Mouse (Mus musculus) cerebellum, postnatal 36 days (tissue): ENCODE data around the gene Atrn.

ENCODE experiments used
- DNase-seq, 2 experiments: peaks; one replicate each; pipeline ENCODE4 v3.0.0; 2021 to 2022; ENCODE audit warnings: mixed read lengths in 2 of 2

The Atrn gene

DNA sequence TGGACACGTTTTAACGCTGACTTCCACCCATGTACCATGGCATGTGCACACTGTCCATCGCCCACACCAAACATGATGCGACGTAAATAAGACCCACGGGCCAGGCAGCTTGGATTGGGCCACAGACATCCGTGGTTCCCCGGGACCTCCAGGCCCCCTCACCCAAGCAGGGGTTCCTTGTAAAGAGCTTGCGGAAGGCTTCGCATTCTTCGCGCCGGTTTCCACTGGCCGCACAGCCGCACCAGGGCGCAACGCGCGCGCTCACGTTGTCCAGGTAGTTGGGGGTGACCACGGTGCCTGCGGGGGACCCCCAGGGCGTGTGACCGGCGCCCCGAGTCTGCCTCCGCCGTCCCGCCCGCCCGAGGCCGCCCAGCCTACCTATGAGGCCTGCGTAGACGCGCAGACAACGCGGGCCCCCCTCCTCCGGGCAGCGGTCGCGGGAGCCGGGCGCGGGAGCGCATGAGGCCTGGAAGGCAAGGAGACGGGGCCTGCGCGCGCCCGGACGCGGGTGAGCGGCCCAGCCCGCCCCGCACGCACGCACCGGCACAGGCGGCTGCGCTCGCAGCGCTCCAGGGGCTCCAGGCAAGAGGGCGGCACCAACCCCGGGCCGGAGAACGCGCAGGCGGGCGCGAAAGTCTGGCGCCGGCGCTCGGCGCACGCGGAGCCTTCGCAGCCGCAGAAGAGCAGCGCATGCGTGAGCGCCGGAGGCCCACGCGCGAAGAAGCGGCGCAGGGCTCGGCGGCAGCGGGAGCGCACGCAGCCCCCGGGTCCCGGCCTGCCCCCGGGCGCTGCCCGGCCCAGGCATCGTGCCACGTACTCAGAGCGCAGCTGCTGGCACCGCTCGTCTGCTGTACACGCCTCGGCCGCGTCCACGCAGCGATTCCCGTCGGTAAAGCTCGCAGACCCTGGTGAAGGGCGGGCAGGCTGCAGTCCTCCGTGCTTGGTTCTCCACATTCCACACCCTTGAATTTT is 134.8 kb downstream of the Atrn start:
- peak; percentile 54 to 60 for DNase-seq

DNA sequence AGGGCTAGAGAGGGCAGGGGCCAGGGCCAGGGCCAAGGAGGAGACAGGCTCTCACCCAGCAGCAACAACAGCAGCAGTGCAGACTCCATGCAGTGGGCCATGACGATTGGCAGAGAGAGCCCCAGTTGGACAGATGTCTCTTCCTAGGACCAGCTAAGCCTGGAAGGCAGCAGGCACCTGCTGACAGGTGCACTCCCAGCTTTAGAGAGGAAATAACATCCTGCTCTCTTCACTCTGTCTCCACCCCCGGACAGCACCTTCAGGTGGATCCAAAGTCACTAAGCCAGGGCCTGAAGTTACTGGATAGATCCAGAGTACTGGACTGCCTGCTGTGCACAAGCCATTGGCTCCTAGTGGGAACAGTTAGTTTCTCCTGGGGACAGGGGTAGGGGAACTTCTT is 136.7 kb downstream of the Atrn start, which contains the start of gene Gfra4:
Gfra4 (minus strand) TSS at position 101 of the 400 bp plus-strand sequence.
- DNase-seq = no peak

DNA sequence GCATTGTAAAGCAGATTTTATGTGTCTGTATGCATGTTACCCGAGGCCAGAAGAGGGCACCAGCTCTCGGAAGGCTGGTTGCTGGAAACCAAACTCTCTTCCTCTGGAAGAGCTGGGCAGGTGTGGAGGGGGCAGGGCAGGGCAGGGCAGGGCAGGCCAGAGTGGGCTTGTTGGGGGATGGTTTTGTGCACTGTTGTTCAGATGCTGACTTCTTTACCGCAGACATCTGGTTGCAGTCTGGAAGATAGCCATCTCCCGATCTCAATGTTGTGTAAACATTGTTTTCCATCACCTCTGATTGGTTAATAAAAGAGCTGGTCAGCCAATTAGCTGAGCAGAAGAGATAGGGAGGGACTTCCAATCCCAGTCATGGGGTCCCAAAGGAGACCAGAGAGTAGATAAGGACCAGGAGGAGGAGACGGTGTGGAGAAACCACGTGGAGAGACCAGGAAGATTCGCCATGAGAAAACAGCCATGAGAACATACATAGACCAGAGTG is 138.1 kb downstream of the Atrn start:
- DNase-seq = no peak

DNA sequence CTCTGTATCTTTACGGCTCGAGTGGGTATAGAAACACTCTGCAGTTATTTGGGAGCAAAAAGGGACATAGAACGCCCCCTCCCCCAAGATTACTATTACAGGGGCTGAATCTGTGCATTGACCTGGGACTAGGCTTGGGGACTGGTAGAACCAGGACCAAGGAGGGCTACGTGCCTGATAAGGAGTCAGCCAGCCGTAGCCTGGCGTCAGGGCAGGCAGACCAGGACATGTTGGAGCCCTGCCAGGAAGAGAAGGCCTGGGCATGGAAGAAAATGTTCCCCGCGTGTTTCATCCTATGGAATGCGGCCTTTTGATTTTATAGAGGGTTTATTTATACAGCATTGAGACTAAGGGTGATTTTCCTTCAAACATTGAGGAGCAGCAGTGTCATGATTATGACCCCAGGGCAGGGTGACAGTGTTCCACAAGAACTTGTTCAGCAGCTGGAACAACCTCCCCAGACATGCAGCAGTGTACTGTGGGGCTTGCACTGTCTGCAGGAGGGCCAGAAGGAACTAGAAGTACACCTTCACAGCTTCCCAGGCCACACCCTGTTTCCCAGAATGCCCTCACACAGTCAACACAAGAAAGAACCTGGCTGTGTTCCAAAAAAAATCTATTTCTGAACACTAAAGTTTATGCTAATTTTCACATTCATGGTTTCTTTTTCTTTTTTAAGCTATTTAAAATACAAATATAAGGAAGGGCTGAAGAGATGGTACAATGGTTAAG is 138.9 kb downstream of the Atrn start:
- no peak for DNase-seq

DNA sequence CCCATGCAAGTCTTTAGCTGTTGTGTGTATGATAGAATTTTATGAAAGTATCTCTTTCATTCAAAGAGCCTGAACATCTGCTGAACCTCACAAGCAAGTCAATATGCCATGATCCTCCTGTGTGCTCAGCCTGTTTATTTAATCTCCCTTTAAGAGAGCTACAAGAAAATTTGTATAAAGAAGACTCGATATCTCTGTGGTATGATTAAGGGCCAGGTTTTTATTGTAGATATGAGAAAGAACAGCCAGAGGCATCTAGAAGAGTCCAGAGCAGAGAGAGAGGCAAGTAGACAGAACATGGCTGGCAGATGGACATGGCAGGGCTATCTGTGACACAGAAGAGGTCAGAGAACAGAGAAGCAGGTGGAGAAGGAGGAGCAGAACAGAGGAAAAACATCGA is 139.7 kb downstream of the Atrn start:
- no peak for DNase-seq

DNA sequence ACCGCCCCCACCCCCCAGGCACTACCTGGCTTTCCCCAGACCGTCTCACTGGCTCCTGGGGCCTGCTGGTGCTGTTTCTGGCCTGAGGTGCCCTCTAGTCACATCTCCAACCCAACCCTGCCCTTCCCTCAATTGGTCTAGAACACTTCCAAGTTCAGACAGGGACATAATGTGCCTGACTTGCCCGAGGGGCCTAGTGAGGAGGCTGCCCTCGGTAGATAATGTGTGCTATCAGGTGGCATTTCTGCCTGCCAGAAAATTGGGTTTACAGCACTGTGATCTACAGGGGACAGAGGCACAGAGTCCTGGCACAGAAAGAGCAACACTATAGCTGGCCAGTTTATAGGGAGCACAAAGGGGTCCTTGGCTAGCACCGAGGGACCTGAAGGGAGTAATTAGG is 145.7 kb downstream of the Atrn start:
- no peak for DNase-seq

DNA sequence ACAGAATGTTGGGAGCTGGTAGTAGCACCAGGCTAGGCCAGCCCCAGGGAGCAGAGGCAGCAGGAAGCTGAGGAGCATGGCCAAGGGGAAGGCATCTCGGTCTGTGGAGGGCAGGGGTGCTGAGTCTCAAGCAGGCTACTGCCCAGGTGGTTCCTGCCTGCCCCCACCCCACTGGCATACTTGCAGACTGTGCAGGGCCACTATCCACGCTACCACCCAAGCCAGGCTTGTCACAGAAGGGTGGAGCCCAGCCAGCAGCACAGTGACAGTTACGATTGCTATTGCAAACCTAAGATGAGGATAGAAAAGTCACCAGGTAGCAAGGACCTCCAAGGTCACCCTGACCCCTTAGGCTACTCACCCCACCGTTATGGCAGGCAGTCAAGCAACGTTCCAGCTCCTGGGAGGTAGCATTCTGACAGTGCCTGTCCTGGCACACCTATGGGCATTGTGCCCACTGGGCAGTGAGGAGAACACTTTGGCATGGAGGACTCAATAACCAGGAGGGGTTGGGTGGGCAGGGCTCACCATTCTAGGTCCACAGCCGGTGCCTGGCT is 146.6 kb downstream of the Atrn start:
- DNase-seq = no peak

DNA sequence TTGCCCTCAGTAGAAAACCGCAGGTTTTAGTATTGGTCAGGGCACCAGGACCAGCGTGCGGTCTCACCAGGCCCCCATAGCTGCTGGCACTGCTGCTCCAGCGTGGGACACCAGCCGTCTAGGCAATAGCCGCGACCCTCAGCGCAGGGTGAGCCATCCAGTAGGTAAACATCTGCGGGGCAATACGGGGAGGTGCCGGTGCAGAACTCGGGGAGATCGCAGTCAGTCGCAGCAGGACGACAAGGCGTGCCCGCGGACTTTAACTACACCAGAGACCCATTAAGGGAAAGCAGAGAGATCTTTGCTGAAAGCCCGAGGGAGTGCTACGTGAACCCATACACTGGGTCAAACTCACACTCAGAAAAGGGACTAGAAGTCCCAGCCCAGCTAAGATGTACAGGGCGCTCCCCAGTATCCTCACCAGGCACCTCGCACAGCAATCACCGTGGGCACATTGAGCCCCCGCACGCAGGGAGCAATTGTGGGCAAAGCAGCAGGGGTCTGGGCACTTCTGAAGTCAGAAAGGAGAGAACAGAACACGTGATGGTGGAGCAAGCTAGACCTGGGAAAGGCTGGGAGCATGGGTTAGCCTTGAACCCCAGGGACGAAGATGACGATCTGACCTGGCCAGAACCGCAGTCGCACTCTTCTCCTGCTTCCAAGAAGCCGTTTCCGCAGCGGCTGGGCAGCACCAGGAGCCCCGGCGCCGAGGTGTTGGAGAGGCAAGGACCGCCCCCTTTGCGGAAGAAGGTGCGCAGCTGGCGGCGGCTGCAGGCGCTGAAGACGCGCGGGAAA is 147.8 kb downstream of the Atrn start:
- DNase-seq = no peak

DNA sequence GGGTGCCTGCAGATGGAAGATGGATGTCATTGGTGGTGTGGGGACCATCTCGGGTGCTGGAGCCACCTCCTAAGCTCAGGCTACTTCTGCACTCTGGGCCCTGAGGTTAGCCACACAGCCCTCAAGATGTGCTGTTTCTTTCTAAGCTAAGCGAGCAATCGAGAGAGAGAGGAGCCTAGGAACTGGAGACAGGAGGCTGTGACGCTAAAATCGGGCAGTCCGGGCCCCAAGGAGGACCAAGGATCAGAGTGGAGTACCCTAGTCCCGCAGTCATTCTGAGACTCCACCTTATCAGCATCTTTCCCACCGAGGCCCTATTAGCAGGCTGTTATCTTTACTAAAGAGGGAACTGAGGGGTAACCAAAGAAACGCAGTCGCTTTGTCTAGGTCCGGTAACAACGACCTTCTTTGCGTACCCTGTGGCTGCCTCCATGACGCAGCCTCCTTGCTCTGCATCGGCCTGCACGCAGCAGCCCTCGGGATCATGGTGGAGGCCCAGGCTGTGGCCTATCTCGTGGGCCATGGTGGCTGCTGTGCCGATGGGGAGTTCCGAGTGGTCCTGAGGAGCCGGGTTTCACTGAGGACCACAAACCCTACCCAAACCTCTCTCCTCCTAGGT is 148.5 kb downstream of the Atrn start:
- no peak for DNase-seq

DNA sequence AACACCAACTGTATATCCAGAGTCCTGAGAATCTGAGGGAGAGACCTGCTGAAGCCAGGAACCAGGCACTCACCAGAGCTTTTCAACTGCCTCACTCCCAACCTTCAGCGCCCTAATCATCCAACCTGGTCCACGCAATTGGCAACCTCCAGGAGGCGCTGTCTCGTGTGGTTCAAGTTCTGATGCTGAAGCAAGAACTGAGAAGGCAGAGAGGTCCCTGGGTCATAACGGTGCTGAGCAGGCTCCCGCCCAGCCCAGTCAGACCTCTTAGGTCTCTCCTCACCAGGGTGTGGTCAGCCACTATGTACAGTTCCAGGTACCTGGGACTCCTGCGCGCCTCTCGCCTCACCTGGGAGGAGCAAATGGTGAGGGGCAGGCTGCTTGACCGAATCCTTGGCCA is 149.3 kb downstream of the Atrn start:
- no peak for DNase-seq

DNA sequence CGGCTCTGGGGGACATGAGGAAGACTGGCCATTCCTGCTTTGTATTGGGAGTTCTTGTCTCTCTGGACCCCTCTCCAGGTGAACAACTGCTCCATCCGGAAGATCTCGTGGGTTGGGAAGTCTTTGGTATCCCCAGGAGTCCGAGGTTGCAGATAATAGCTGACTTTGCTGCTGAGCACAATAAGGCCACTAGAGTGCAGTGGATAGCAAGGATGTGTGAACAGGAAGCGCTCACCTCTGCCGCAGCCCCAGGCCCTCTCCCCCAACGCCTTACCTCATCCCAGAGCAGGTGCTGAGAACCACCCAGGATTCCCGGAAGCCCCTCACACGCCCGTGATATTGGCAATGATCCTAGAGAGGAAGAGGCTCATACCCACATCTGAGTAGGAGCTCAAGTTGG is 149.9 kb downstream of the Atrn start:
- DNase-seq = no peak

DNA sequence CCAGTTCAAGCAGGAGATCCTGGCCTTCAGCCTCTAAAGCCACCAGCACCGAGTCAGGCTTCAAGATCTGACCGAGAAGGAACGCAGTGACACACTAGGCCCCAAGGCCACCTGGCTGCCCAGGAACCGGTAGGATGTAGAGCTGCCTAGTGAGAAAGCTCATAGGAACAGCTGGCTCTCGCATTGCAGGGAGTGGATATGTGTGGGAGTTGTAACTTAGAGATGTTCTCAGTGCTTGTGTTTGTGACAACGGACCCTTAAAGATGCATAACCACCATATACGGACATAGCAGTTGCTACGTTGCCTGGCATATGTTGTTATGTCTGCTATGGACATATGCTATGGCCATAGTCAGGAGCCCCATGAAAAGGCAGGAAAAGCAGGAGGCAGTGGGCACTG is 152.4 kb downstream of the Atrn start:
- DNase-seq = no peak

DNA sequence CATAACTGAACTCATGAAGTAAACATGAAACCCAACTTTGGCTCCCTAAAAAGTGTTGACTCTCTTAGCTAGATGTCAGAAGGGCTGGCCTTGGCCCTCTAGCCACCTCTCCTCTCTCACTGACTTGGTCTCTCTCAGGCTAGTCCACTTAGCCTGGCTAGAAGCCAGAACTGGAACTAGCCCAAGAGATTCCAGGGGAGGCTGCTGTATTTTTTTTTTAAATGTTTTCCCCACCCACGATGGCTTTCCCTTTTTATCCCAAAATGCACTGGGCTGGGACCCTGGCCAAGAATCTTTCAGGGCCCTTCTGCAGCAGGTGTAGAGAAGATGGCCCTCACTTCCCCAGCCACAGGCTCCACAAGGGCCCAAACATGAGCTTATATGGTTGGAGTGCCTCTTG is 153.1 kb downstream of the Atrn start:
- no peak for DNase-seq

DNA sequence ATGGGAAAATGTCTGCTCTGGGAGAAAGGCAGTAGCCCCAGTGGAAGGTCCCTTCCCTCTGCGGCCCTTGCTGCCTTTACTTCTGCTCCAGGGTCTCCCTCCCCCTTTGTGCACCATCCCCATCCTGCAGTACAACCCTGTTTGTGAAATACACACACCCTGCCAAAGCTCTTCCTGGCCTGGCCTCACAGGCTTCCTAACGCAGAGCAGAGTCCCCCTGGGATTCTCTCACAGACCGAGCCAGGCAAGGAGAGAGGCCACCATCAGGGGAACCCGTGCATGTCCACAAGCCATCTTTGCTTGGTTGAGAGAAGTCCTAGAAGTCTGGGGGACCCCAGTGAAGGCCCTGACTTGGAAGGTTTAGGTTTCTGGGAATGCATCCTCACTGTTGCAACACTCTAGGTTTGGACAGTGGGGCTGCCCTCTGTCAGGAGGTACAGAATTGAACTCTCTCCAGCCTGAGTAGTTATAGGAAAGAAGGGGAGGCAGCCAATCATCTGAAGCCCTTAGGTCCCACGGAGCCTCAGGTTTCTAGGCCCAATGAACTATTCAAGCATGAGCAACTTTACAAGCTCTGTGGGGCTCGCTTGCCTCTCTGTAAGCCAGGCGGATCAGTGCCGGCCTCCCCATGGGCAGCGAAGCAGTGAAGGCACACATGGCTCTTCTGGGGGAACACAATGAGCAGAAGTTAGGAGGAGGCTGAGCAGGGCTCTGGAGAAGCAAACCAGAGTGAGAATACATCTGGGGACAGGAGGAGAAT is 153.7 kb downstream of the Atrn start:
- DNase-seq = no peak

DNA sequence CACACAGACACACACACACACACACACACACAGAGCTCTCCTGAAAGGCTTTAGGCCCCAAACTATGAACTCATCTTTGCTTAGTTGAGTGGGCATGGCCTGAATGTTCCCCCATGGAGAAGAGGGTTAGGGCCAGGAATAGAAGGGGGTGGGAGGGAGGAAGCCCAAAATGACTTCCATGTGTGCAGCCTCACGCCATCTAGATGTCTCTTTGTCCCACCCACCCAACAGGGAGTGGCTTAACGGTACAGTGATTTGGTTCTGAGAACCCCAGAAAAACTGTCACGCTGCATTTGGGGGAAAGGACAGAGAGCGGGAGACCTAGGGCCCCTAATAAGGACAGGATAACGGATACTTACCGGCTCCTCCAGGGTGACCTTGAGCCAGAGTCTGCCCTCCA is 154.5 kb downstream of the Atrn start:
- no peak for DNase-seq

DNA sequence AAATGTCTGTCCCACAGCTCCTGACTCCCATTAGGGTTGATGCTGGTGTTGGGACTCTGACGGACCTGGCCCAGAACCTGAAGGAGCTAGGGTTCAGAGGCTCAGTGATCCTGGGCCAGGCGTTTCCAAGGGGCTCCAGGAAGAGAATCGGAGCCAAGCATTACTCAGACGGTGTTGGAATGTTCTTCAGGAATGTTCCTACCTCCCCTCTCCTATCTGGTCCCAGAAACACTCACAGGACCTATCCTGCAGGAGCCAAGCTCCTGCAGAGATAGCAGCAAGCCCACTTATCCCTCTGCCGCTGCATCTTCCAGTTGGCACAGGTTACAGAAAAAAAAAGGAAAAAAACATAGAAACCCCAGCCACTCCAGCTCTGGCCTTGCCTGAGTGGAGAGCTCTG is 155.3 kb downstream of the Atrn start:
- DNase-seq = no peak

DNA sequence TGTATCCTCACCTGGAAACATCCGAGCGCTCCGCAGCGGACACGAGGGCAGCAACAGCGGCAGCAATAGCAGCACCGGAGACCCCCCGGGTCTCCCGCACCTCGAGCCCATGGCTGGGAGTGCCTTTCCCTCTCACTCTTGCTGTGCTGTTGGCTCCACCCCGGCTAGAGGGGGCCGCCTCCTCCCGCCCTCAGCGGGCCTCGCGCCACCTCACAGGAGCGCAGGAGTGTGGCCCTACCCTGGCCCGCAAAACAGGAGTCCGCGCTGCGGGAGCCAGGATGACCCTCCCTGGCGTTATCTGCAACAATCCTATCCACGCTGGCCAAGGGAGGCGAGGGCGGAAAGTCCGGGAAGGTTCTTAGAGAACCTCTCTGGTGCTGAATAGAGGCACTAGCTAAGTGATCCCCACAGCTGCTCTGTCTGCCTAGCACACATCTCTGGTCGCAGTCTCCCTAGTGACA is 157.1 kb downstream of the Atrn start, which contains the start of gene Adam33:
Adam33 (minus strand) TSS at position 411 of the 461 bp plus-strand sequence.
- no peak for DNase-seq

DNA sequence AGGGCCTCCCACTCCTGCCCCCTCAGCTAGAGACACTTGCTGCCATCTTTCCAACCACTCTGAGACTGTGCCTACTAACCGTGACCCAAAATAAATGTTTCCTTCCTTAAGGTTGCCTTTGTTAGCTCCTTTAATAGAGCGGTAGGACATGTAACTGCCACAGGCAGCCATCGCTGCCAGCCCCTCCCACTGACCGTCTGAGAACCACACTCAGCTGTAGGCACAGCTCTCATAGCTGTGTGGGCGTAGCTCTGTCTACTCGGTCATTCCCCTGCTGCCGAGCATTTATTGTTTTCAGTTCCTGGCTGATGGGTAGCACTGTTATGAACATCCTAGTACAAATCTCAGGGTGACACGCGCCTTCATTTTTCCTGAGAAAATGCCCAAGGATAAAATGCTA is 160.0 kb downstream of the Atrn start:
- DNase-seq = no peak

DNA sequence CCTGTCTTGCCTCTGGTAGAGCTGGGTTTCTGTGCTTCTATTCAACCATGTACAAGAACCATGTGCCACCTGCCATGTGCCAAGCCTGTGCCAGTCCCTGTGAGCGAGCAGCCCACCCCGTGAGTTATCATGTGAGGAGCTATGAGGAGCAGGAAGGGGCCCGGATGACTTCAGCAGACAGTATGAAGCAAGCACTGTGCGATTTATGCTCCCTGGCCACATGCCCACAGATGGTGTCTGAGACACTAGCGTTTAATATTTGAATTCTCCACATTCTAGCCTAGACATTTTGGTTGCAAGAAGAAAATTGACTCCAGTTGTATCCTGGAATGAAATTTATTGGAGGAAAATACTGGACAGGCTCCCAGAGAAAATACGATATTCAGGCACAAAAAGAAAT is 161.2 kb downstream of the Atrn start:
- no peak for DNase-seq

DNA sequence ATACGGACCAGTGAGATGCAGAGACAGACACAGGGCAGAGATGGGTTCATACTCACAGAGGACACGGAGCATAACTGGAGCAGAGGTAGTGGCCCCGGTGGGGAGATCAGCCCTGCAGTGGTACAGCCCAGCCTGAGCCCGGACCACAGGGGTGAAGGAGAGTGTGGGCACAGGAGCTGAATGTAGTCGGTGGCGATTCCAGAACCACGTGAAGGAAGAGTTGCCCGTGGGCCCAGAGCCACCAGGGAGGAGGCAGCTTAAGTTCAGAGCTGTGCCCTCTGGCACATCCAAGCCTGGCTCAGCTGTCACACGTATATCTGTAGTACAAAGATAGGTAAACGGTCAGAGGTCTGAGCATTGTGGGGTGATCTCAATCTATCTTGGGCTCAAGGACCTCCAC is 166.2 kb downstream of the Atrn start:
- DNase-seq = no peak
